Mouse (Mus musculus): ENCODE data around the gene Swi5.

Gene Swi5

DNA sequence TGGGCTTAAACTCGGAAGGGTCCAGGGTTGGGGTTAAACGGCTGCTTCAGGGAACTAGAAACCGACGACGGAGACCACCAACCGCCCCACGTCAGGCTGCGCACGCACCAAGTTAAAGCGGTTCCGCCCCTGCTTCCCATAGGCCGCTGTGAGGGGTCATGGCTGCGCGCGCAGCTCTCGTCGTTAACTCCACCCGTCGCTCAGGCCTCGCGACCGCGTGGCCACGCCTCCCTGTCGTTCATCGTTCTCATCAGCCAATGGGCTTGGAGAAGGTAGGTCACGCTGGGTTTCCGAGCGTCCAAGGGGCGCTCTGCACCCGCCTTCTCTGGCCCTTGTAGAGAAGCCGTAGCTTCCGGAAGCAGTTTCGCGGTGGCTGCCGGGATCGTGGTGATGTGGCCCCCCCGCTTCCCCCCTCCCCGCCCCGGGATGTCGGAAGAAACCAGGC, at the start of gene Swi5:
Gene Swi5, minus strand, starts transcription at position 153 of the 445 bp plus-strand sequence.
- peak; percentile 98 to 100 for DNase-seq (ENCODE audit: low spot score in 2 of 2)

GRCm38 (mm10) chr2:32335888-32336287, 48.0 kb upstream of the Swi5 start:
- no peak for DNase-seq (ENCODE audit: low spot score in 2 of 2)

DNA sequence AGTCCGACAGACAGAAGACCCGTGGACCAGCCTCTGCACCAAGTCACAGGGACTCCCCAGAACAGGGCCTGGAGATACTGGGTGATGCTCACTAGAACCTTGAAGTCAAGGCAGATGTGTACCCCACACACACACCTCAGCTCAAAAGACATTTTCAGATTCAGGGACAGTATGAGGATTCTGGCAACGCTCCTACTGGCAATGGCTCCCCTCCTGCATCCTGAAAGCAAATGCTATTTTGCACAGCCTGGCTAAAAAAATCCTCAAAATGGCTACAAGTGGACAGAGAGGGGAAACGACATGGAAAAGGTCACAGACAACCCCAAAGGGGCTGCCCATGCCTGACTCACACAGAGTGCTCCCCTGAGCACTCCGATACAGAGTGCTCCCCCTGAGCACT, 44.3 kb upstream of the Swi5 start:
- no peak for DNase-seq (ENCODE audit: low spot score in 2 of 2)

- no peak for DNase-seq (ENCODE audit: low spot score in 2 of 2)
Observed at GRCm38 (mm10) chr2:32329531-32329930, 41.7 kb upstream of the Swi5 start.

GRCm38 (mm10) chr2:32328911-32329460, 41.1 kb upstream of the Swi5 start:
- no peak for DNase-seq (ENCODE audit: low spot score in 2 of 2)

- no peak for DNase-seq (ENCODE audit: low spot score in 2 of 2)
Observed at GRCm38 (mm10) chr2:32327200-32327599, 39.3 kb upstream of the Swi5 start.

GRCm38 (mm10) chr2:32325342-32325741, 37.5 kb upstream of the Swi5 start:
- DNase-seq (ENCODE audit: low spot score in 2 of 2), result no peak

GRCm38 (mm10) chr2:32324322-32324721, 36.4 kb upstream of the Swi5 start:
- DNase-seq (ENCODE audit: low spot score in 2 of 2), result no peak

DNA sequence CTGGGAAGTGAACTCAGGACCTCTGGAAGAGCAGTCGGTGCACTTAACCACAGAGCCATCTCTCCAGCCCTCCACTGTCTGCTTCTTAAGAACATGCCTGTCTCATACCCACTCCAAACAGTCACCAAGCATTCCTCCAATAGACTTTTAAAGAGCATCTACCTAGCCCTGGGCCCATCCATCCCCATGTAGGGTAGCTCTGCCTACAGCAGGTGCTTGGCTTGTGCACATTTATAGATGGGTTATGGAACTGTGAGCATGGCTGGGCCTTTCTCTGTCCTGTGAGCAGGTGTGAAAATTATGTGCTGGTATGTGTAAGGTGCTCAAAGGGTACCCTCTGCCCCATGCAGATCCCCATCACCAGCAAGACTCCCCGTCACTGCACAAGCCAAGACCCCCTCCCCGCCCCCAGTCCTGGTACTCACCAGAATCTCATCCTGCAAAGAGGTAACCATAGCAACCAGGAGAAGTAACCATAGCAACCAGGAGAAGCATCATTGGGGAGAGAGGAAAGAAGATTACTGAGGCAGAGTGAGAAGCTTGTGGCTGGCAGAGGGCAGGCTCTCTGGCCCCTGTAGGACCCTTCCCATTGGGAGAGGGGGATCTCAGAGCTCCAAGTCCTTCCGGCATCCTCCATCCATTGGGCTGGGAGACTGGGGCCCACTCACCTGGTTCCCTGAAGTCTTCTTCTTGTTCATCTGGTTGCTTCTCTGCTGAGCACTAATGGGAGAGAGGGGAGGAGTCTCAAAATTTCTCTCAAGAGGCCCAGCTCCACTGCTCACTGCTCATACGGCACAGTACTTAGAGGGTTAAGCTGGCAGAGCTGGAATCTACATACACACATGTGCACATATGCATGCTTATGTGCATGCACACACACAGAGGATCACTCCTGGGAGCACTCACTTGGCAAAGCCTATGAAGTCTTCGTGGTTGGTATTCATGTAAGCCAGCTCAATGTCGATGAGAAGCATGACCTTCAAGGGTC, 35.2 kb upstream of the Swi5 start:
- DNase-seq (ENCODE audit: low spot score in 2 of 2), result no peak

DNA sequence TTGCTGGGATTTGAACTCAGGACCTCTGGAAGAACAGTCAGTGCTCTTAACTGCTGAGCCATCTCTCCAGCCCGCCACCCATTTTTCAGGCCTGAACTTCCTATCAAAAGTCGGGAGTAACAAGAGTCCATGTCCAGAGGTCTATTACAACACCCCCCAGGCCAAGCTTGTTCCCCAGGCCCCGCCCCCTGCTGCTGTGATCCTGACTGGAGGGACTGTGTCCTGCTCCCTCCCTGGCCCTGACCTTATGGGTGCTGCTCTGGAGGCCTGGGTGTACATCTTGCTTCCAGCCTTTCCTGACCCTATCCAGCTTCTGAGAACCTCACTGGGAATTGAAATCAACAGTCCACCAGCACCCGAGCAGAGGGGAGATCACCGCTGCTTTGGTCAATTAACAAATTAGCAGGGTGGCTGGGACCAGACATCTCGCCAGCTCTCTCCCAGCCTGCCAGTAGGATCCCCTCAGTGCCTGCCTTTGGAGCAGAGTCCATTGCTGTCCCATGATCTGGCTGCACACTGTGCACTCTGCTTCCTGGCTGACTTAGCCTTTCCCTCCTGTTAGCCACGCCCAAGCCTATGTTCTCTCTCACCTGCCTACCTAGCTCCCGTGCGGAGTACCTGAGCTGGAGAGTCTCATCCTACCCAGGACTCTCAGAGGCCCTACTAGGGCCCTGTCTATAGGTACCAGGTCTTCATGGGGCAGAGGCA, 33.9 kb upstream of the Swi5 start:
- no peak for DNase-seq (ENCODE audit: low spot score in 2 of 2)

GRCm38 (mm10) chr2:32320721-32321120, 32.8 kb upstream of the Swi5 start:
- DNase-seq (ENCODE audit: low spot score in 2 of 2), result no peak

DNA sequence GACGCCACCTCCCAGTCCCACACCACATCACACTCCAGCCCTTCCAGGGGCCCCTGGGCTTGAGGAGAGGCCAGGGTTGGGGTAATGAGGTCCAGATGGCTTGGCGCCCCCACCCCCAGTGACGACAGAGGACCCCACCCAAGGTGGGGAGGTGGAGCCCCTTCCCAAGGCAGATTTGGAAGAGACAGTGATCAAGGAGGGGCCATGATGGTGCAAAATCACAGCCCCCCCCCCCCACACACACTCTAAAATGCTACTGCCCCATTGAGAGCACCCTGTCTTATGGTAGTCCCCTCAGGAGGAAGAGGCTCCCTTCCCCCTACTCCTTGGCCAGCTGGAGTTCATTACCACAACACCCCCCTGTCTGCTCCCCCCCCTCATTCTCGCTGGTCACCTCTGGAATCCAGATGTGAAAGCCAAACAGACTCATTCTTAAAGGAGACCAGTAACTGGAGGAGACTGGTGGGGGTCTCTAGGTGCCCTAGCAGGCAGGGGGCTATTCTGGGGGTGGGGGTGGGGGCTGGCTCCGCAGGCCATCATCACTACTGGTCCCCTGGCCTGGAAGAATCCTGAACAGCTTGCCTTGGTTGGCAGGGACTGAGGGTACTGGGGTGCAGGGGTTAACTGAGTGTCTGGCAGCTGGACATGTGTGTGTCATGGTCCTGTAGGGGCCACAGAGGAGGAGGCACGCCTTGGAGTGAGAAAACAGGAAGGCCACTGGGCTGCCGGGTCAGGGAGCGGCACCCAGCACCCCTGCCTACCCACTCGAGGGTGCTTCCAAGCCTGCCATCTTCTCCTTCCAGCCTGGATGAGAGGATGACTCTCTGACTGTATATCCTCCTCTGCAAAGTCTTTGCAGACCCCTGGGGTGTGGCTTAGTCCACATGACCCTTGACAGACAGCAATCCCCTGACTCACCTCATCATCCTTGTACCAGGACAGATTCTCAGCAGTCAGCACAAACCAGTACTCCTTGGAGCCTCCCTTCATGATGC, 32.0 kb upstream of the Swi5 start:
- peak; percentile 63 to 75 for DNase-seq (ENCODE audit: low spot score in 2 of 2)

DNA sequence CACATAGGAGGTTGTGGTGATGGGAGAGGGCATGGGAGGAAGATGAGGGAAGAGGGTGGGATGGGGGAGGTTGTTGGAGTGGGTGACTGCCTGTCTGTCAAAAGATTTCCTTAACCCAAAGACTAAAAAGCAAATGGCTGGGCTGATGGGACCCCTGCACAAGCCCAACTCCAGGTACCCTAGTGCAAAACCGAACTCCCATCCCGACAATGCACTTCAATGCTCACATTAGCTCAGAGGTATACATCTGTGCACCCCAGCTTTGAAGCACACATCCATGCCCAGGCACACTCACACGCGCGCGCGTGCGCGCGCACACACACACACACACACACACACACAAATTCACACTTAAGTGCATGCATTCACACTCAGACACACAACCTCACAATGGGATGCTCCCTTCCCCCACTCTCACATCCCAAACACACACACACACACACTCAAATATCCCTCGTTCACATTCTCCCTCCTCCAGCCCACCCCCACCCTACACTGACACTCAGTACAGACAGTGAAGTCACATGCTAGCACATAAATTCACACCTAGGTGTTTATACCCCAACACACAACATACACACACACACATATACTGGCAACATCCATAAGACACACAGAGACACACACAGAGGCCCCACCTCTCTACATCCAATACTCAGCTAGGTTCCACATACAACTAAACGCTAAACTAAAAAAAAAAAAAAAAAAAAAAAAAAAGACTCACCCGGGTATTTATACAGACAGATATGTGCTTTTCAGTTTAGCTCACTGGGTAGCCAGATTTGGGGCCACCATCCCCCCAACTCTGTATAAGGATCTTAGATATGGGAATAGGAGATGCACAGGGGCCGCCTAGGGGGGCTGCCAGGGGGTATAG, 31.1 kb upstream of the Swi5 start:
- no peak for DNase-seq (ENCODE audit: low spot score in 2 of 2)

DNA sequence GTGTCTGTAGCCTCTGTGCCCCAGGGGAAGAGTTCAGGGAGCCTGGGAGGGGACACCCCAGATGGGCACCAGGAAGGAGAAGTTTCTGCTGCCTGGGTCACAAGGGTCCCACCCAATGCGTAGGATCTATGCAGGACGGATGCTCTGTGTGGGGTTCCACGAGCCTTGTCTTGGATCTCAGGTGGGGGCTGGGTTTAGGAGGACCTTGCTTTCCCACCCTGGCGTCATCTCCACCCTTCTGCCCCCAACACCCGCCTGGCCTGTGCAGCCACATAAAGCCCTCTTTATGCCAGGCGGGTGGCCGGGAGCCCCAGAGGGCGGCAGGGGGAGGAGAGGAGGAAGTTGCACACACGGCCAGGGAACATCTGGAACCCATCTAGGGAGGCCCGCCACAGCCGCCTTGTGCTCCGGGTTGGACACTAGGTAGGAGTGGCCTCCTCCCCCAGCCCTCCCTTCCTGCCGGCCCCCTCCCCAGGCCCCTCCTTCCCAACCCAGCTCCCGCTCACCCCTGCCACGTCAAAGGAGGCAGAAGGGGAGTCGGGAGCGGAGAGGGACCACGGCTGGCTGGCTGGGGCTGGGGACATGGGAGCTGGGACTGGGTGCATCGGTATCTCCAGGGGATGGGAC, 30.0 kb upstream of the Swi5 start:
- peak; percentile 80 to 81 for DNase-seq (ENCODE audit: low spot score in 2 of 2)

- peak in 1 of 2 experiments; percentile 50 for DNase-seq (ENCODE audit: low spot score in 2 of 2)
Observed at GRCm38 (mm10) chr2:32316887-32317656, 29.2 kb upstream of the Swi5 start.

DNA sequence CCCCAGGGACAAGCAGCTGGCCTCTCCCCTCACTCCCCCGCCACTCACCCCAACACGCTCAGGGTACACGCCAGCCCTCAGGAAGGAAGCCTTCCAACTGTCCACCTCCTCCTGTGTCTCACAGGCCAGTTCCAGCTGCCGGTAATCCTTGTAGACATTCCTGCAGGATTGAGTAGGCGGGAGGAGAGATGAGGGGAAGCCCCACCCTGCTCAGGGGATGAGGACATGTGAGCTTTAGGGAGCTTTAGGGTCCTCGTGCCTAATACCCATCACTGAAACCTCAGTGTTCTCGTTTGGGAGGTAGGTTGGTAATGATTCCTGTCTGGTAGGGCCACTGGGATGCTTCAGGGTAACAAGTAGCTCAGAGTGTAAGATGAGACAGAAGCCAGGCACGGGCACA, 27.9 kb upstream of the Swi5 start:
- peak in 1 of 2 experiments; percentile 76 for DNase-seq (ENCODE audit: low spot score in 2 of 2)

DNA sequence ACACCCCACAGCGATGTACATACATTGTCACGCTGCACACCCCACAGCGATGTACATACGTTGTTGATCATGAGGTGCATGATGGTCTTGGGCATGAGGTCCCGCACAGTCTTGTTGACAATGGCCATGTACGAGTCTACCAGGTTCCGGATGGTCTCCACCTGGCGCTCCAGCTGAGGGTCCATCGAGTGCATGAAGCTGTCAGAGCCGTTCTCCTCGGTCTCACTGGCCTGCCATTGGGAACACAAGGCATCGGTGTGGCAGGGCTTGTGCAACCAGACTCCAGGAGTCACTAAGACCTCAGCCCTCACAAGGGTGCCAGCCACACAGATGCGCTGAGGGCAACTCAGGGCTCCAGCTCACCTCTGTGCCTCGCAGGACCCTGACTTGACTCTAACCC, 27.0 kb upstream of the Swi5 start:
- no peak for DNase-seq (ENCODE audit: low spot score in 2 of 2)

DNA sequence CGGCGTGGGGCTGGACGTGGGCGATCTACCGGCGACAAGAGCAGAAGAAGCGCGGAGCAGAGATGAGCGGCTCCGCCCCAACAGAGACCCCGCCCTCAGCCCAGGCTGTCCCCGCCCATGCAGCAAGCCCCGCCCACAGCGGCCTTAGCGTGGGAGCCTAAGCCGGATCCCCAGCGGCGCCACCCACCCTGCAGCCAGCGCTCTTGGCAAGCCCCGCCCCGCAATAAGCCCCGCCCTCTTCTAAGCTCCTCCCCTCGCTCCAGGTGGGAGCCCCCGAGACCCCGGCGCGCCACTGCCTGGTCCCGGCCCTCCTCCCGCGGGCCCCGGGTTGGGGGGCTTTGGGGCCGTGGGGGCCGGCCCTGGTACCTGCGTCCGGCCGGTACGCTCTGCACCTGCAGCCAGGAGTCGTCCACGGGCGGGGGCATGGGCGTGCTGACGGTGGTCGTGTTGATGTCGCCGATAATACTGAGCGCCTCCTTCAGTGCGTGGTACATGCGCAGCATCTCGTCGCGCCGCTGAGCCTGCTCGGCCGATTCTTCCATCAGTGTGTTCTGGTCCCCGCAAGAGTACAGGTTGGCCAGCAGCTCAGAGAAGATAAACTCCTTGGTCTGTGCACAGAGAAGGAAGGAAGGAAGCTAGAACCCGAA, 24.6 kb upstream of the Swi5 start:
- peak; percentile 83 to 91 for DNase-seq (ENCODE audit: low spot score in 2 of 2)

Data from urinary bladder, postnatal 4 days (tissue).